Mouse (Mus musculus) cortical plate, adult 2 months (tissue): Measurements from ENCODE around the gene Paics.

Source experiments
- CTCF ChIP-seq: fragments of 200-500 bp; IDR thresholded peaks from 2 replicates; pipeline ENCODE4 v1.5.1; 2011; ENCODE audit warnings: mild to moderate bottlenecking, control low read depth, low read length; ENCODE audit not compliant: insufficient read depth; ENCODE audit errors: extremely low read depth
- POLR2A ChIP-seq: fragments of 200-500 bp; IDR thresholded peaks from 2 replicates; pipeline ENCODE4 v1.6.1; 2011; ENCODE audit warnings: mild to moderate bottlenecking, low read length, control low read depth; ENCODE audit not compliant: insufficient read depth; ENCODE audit errors: extremely low read depth

GRCm38 (mm10) chr5:76962545-76962944 lies 11.4 kb downstream of the Paics start:
- no peak for TF ChIP-seq CTCF
- no peak for TF ChIP-seq POLR2A
